Mouse (Mus musculus) urinary bladder, adult 2 months (tissue): Measurements from ENCODE around the gene Zfp69. TPM values are rescaled to one million over a fixed set of nuclear protein-coding genes. Genes with fewer than 3 reads are reported as not detected.

Source experiments
- DNase-seq: peaks from one replicate; pipeline ENCODE4 v3.0.0; 2022; ENCODE audit warnings: low spot score
- polyA plus RNA-seq: library from polyadenylated mRNA; depleted of rRNA; stranded (reverse); fragments of >200 nt; gene quantifications from 2 replicates; pipeline ENCODE4 v1.2.3, GENCODE M21; 2012

Zfp69 gene
- polyA plus RNA-seq, 1 experiment, result 2.0 TPM

- DNase-seq, result peak; percentile 72
Observed at GRCm38 (mm10) chr4:120924554-120925299, 26.8 kb downstream of the Zfp69 start, which contains the start of gene Exo5. Exo5 (minus strand) TSS chr4:120925017.

- DNase-seq, result no peak
Observed at GRCm38 (mm10) chr4:120921461-120921860, 30.0 kb downstream of the Zfp69 start.

GRCm38 (mm10) chr4:120914501-120914900 is 37.0 kb downstream of the Zfp69 start:
- DNase-seq, result no peak

GRCm38 (mm10) chr4:120913861-120914260 is 37.6 kb downstream of the Zfp69 start:
- no peak for DNase-seq

GRCm38 (mm10) chr4:120913443-120913842 is 38.1 kb downstream of the Zfp69 start:
- no peak for DNase-seq

GRCm38 (mm10) chr4:120912866-120913265 is 38.6 kb downstream of the Zfp69 start:
- DNase-seq, result no peak

GRCm38 (mm10) chr4:120911086-120911485 is 40.4 kb downstream of the Zfp69 start:
- no peak for DNase-seq

- no peak for DNase-seq
Observed at GRCm38 (mm10) chr4:120909558-120910150, 41.8 kb downstream of the Zfp69 start.

- DNase-seq, result no peak
Observed at GRCm38 (mm10) chr4:120905644-120906043, 45.9 kb downstream of the Zfp69 start.

GRCm38 (mm10) chr4:120904533-120904932 is 47.0 kb downstream of the Zfp69 start:
- no peak for DNase-seq

- no peak for DNase-seq
Observed at GRCm38 (mm10) chr4:120895810-120896584, 55.5 kb downstream of the Zfp69 start.

GRCm38 (mm10) chr4:120895226-120895625 is 56.3 kb downstream of the Zfp69 start:
- no peak for DNase-seq

GRCm38 (mm10) chr4:120894584-120894983 is 56.9 kb downstream of the Zfp69 start:
- DNase-seq, result no peak

- no peak for DNase-seq
Observed at GRCm38 (mm10) chr4:120893656-120894401, 57.7 kb downstream of the Zfp69 start.

- no peak for DNase-seq
Observed at GRCm38 (mm10) chr4:120892516-120892915, 59.0 kb downstream of the Zfp69 start.

GRCm38 (mm10) chr4:120891960-120892359 is 59.5 kb downstream of the Zfp69 start:
- no peak for DNase-seq

GRCm38 (mm10) chr4:120890754-120891440 is 60.6 kb downstream of the Zfp69 start:
- DNase-seq, result no peak

GRCm38 (mm10) chr4:120888884-120889283 is 62.6 kb downstream of the Zfp69 start:
- DNase-seq, result no peak

GRCm38 (mm10) chr4:120887381-120888112 is 64.0 kb downstream of the Zfp69 start:
- no peak for DNase-seq

GRCm38 (mm10) chr4:120886811-120887210 is 64.7 kb downstream of the Zfp69 start:
- no peak for DNase-seq

GRCm38 (mm10) chr4:120886131-120886530 is 65.4 kb downstream of the Zfp69 start:
- no peak for DNase-seq
